Mouse (Mus musculus) lung, postnatal 0 days (tissue): ENCODE data around the gene Dcaf4.

Source experiments
- CTCF ChIP-seq: IDR thresholded peaks from 2 replicates; pipeline ENCODE4 v1.5.1; 2016; ENCODE audit warnings: antibody characterized with exemption, mild to moderate bottlenecking
- EP300 ChIP-seq: IDR thresholded peaks from 2 replicates; pipeline ENCODE4 v1.6.1; 2016; ENCODE audit warnings: antibody characterized with exemption, mild to moderate bottlenecking, control low read depth

DNA sequence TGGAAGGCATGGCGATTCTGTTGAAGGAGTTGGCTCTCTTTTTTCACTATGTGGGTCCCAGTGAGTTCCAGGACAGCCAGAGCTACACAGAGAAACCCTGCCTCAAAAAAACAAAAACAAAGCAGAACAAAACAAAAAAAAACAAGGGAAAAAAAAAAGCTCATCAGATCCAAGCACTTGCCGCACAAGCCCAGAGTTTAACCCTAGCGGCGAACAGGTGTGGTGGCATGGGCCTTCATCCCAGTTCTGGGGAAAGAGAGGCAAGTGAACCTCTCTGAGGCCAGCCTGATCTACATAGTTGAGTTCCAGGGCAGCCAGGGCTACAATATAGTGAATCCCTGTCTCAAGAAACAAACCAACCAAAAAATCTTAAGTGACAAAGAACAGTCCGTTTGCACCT is 57.2 kb downstream of the Dcaf4 start:
- no peak for TF ChIP-seq CTCF
- no peak for TF ChIP-seq EP300
